Comparison of ENCODE assay signal across 25 mouse cellular contexts in genomic region chr6:112559549-112559948, GRCm38 (mm10).
A peak's percentile ranks its signal among the peaks of the same experiment; 100 is the strongest.
DNase-seq lines count a peak whose midpoint lies in the region; ATAC-seq and TF ChIP-seq lines count a peak whose summit lies in the region.
"Had no signal": no experiment of that assay in that cellular context is flagged by ENCODE, and none has a peak within 500 bp of the region (broad histone marks: within the 10 kb centered on the region; RNA-seq: fewer than 3 reads in every experiment).

No protein-coding gene starts in this region.

- H3K27me3 ChIP-seq in liver, embryonic 14.5 days (ENCODE audit: control insufficient read depth, insufficient read depth, low read length) = no peaks in the 10 kb centered on the region
- H3K27me3 ChIP-seq in CH12.LX (replicated peaks) = no peaks in the 10 kb centered on the region
- H3K27me3 ChIP-seq: embryonic facial prominence, embryonic 15.5 days; heart, embryonic 13.5 days; hindbrain, embryonic 15.5 days; intestine, embryonic 15.5 days; liver, embryonic 13.5 days had no signal

- TF ChIP-seq EP300 in liver, embryonic 14.5 days (IDR thresholded peaks at IDR 0.05; ENCODE audit: low read depth) = no peak
- TF ChIP-seq EP300 in CH12.LX (IDR thresholded peaks at IDR 0.05; ENCODE audit: low read length) = no peak

- no peak for DNase-seq in liver, embryonic 14.5 days (ENCODE audit: low read depth in 3 of 3, low spot score in 3 of 3)
- DNase-seq in liver = no peak
- peak; percentile 49 for DNase-seq in 416B (ENCODE audit: low read depth)
- no peak for DNase-seq in CH12.LX (ENCODE audit: extremely low read depth)
- no peak for DNase-seq in cerebellum, adult 8-10 months
- DNase-seq in embryo, embryonic 10 days (ENCODE audit: low spot score) = no peak
- DNase-seq: adrenal gland, postnatal 10 days; cerebellum, adult 11 months; cerebellum, postnatal 14 days; heart, adult 18-20 months; heart, postnatal 36 days; kidney, postnatal 10 days; left cerebral cortex, postnatal 4 days; liver, embryonic 13.5 days; lung, postnatal 14 days; retina, postnatal 1 day; right cerebral cortex, postnatal 4 days; thymus, postnatal 14 days had no signal

- ATAC-seq in liver, embryonic 14.5 days (ENCODE audit: insufficient read depth) = no peak
- ATAC-seq in CD4-positive, CD25-positive, alpha-beta regulatory T cell, adult 4 months = no peak
- ATAC-seq: intestine, embryonic 15.5 days had no signal

- WGBS in liver, embryonic 14.5 days (ENCODE audit: insufficient replicate concordance) = 78% methylated on average over 1 of the region's 1 CpGs
- WGBS in bone marrow, adult 2 months = 94% methylated on average over 1 of the region's 1 CpGs

- TF ChIP-seq RAD21 in CH12.LX (IDR thresholded peaks at IDR 0.05; ENCODE audit: low read depth, low read length) = no peak; the same call in 1 of the 2 replicates

- no peaks in the 10 kb centered on the region for H3K79me2 ChIP-seq in CH12.LX (replicated peaks; ENCODE audit: control insufficient read depth, extremely low read depth, insufficient read depth, poor library complexity, severe bottlenecking)

- TF ChIP-seq POLR2A in CH12.LX (IDR thresholded peaks at IDR 0.05; ENCODE audit: low read depth, low read length) = no peak
- no peak for TF ChIP-seq POLR2A in bone marrow, adult 2 months (IDR thresholded peaks at IDR 0.05; ENCODE audit: borderline replicate concordance, control insufficient read depth, low read depth, low read length)

- dilution Hi-C loops in CH12.LX (cut with MboI; ENCODE audit: extremely low pct_ligation_motif_present, extremely low pct_unique_long_range_greater_than_20kb, low sequenced_read_pairs) = no loop called here

- no peak overlapping the region for H3K27ac ChIP-seq in liver, embryonic 14.5 days
- H3K27ac ChIP-seq in CH12.LX (ENCODE audit: insufficient read depth, low read depth) = no peak overlapping the region
- H3K27ac ChIP-seq in bone marrow, adult 2 months (ENCODE audit: control insufficient read depth, insufficient read depth, low read depth, low read length, poor library complexity) = no peak overlapping the region
- H3K27ac ChIP-seq: embryonic facial prominence, embryonic 15.5 days; forebrain, embryonic 10.5 days; heart, embryonic 13.5 days; hindbrain, embryonic 15.5 days; intestine, embryonic 15.5 days; liver, embryonic 13.5 days had no signal

- no peaks in the 10 kb centered on the region for H3K4me1 ChIP-seq in liver, embryonic 14.5 days (replicated peaks; ENCODE audit: control insufficient read depth in 2 of 2, insufficient read depth in 2 of 2, low read length in 1 of 2)
- no peaks in the 10 kb centered on the region for H3K4me1 ChIP-seq in CH12.LX (ENCODE audit: control insufficient read depth in 1 of 2, insufficient read depth in 2 of 2)
- H3K4me1 ChIP-seq in bone marrow, adult 2 months (ENCODE audit: control insufficient read depth, insufficient read depth, low read length) = no peaks in the 10 kb centered on the region; the same call in 1 of the 2 replicates
- H3K4me1 ChIP-seq: embryonic facial prominence, embryonic 15.5 days; heart, embryonic 13.5 days; hindbrain, embryonic 15.5 days; intestine, embryonic 15.5 days; liver, embryonic 13.5 days had no signal

- H3K36me3 ChIP-seq in liver, embryonic 14.5 days (replicated peaks; ENCODE audit: control insufficient read depth, insufficient read depth, low read depth) = no peaks in the 10 kb centered on the region
- no peaks in the 10 kb centered on the region for H3K36me3 ChIP-seq in CH12.LX (replicated peaks in 1 of 2; ENCODE audit: control insufficient read depth in 1 of 2, insufficient read depth in 1 of 2, low read length in 1 of 2)
- H3K36me3 ChIP-seq: embryonic facial prominence, embryonic 15.5 days; forebrain, embryonic 10.5 days; heart, embryonic 13.5 days; hindbrain, embryonic 15.5 days; intestine, embryonic 15.5 days; liver, embryonic 13.5 days had no signal

- peak; percentile 43 for TF ChIP-seq CTCF in liver, embryonic 14.5 days (IDR thresholded peaks at IDR 0.05; ENCODE audit: low read depth)
- peak; percentile 12 to 23; a peak in 1 of 4 replicates for TF ChIP-seq CTCF in CH12.LX (conservative IDR thresholded peaks at IDR 0.05 in 1 of 2, IDR thresholded peaks at IDR 0.05 in 1 of 2; ENCODE audit: low read depth in 2 of 2, low read length in 2 of 2)
- TF ChIP-seq CTCF in bone marrow, adult 2 months (IDR thresholded peaks at IDR 0.05; ENCODE audit: control insufficient read depth, insufficient read depth, low read length) = peak; percentile 45

- in situ Hi-C loops in CH12.LX (cut with MboI; ENCODE audit: low pct_ligation_motif_present, low pct_unique_long_range_greater_than_20kb, low sequenced_read_pairs) = no loop called here

- H3K4me2 ChIP-seq in liver, embryonic 14.5 days (ENCODE audit: low read depth) = no peak overlapping the region
- no peak overlapping the region for H3K4me2 ChIP-seq in CH12.LX (ENCODE audit: insufficient read depth, low read depth, poor library complexity, severe bottlenecking)
- H3K4me2 ChIP-seq: embryonic facial prominence, embryonic 15.5 days; heart, embryonic 13.5 days; hindbrain, embryonic 15.5 days; intestine, embryonic 15.5 days; liver, embryonic 13.5 days had no signal

- no peaks in the 10 kb centered on the region for H3K9me3 ChIP-seq in liver, embryonic 14.5 days (ENCODE audit: control insufficient read depth, low read length)
- no peaks in the 10 kb centered on the region for H3K9me3 ChIP-seq in CH12.LX (replicated peaks; ENCODE audit: low read length)
- H3K9me3 ChIP-seq: embryonic facial prominence, embryonic 15.5 days; forebrain, embryonic 10.5 days; heart, embryonic 13.5 days; hindbrain, embryonic 15.5 days; intestine, embryonic 15.5 days; liver, embryonic 13.5 days had no signal

- no peak overlapping the region for H3K4me3 ChIP-seq in liver, embryonic 14.5 days (ENCODE audit: insufficient read depth in 1 of 2, low read depth in 2 of 2, low read length in 2 of 2)
- no peak overlapping the region for H3K4me3 ChIP-seq in CH12.LX (replicated peaks in 1 of 3; ENCODE audit: low read depth in 2 of 3, low read length in 2 of 3, poor library complexity in 1 of 3)
- H3K4me3 ChIP-seq in bone marrow, adult 2 months (replicated peaks; ENCODE audit: control insufficient read depth, low read depth, low read length) = no peak overlapping the region
- H3K4me3 ChIP-seq: embryonic facial prominence, embryonic 15.5 days; forebrain, embryonic 10.5 days; heart, embryonic 13.5 days; hindbrain, embryonic 15.5 days; intestine, embryonic 15.5 days; liver, embryonic 13.5 days had no signal

- no peak overlapping the region for H3K9ac ChIP-seq in liver, embryonic 14.5 days (replicated peaks)
- H3K9ac ChIP-seq in CH12.LX (ENCODE audit: insufficient read depth, low read depth) = no peak overlapping the region
- H3K9ac ChIP-seq: embryonic facial prominence, embryonic 15.5 days; heart, embryonic 13.5 days; hindbrain, embryonic 15.5 days; intestine, embryonic 15.5 days; liver, embryonic 13.5 days had no signal

TF ChIP-seq in CH12.LX, 34 proteins besides CTCF, POLR2A, EP300 and RAD21:
- TF ChIP-seq USF2 (conservative IDR thresholded peaks at IDR 0.05; ENCODE audit: low read depth, low read length) (no peak), MXI1 (IDR thresholded peaks at IDR 0.05; ENCODE audit: low read depth, low read length) (no peak), RCOR1 (conservative IDR thresholded peaks at IDR 0.05; ENCODE audit: low read depth, low read length) (no peak), POLR2AphosphoS2 (IDR thresholded peaks at IDR 0.05; ENCODE audit: low read depth, low read length) (no peak), ZMIZ1 (IDR thresholded peaks at IDR 0.05; ENCODE audit: low read depth, low read length) (no peak), TCF12 (IDR thresholded peaks at IDR 0.05; ENCODE audit: low read depth, low read length) (no peak), KAT2A (IDR thresholded peaks at IDR 0.05; ENCODE audit: insufficient replicate concordance, low read length) (no peak), JUN (IDR thresholded peaks at IDR 0.05; ENCODE audit: insufficient read depth, low read depth, low read length) (no peak), CHD2 (IDR thresholded peaks at IDR 0.05; ENCODE audit: low read length) (no peak), USF1 (IDR thresholded peaks at IDR 0.05; ENCODE audit: low read depth, low read length) (no peak), ELF1 (IDR thresholded peaks at IDR 0.05; ENCODE audit: low read depth, low read length) (no peak), SMC3 (IDR thresholded peaks at IDR 0.05; ENCODE audit: low read depth, low read length) (no peak), IRF4 (IDR thresholded peaks at IDR 0.05; ENCODE audit: low read depth, low read length) (no peak), GABPA (IDR thresholded peaks at IDR 0.05; ENCODE audit: insufficient replicate concordance, low read depth, low read length) (no peak), UBTF (IDR thresholded peaks at IDR 0.05; ENCODE audit: low read depth, low read length) (no peak), TBP (conservative IDR thresholded peaks at IDR 0.05; ENCODE audit: low read depth, low read length) (no peak), ZNF384 (IDR thresholded peaks at IDR 0.05; ENCODE audit: low read depth, low read length) (no peak), MEF2A (IDR thresholded peaks at IDR 0.05; ENCODE audit: borderline replicate concordance, low read depth, low read length) (no peak), MAX (IDR thresholded peaks at IDR 0.05; ENCODE audit: low read length) (no peak)
